23 mouse cellular contexts compared by ENCODE assay signal in genomic region chr8:106007135-106007534, GRCm38 (mm10). TPM values are rescaled to one million over a fixed set of nuclear protein-coding genes. Genes with fewer than 3 reads are reported as not detected.
DNase-seq lines count a peak whose midpoint lies in the region; ATAC-seq and TF ChIP-seq lines count a peak whose summit lies in the region.
"Had no signal": no experiment of that assay in that cellular context is flagged by ENCODE, and none has a peak within 500 bp of the region (broad histone marks: within the 10 kb centered on the region; RNA-seq: fewer than 3 reads in every experiment).

No protein-coding gene starts in this region.

- DNase-seq in 3134 (ENCODE audit: extremely low read depth, insufficient read length, low spot score) = peak; percentile 24
- DNase-seq in A20 (ENCODE audit: low read depth, low spot score) = peak; percentile 39
- DNase-seq in NIH3T3 (ENCODE audit: low read depth) = peak; percentile 86
- no peak for DNase-seq in urinary bladder, postnatal 10 days (ENCODE audit: low spot score)
- DNase-seq in thymus, postnatal 14 days = no peak
- DNase-seq in kidney, postnatal 25 days = no peak
- DNase-seq in thymus, adult 2 months = no peak
- DNase-seq: adrenal gland, postnatal 14 days; cerebellum, adult 8-10 months; forebrain, postnatal 0 days; heart, postnatal 36 days; layer of hippocampus, adult 9-11 months; midbrain, embryonic 14.5 days; spleen, adult 18-20 months had no signal

- H3K36me3 ChIP-seq in thymus, adult 2 months (ENCODE audit: control insufficient read depth, insufficient read depth, low read length) = no peaks in the 10 kb centered on the region
- H3K36me3 ChIP-seq: heart, embryonic 12.5 days; stomach, embryonic 15.5 days had no signal

- TF ChIP-seq CTCF in thymus, adult 2 months (IDR thresholded peaks at IDR 0.05; ENCODE audit: borderline replicate concordance, control insufficient read depth, extremely low read depth, insufficient read depth, low read length, poor library complexity) = no peak

- no peaks in the 10 kb centered on the region for H3K27me3 ChIP-seq in thymus, adult 2 months (ENCODE audit: control insufficient read depth, insufficient read depth, low read length)
- H3K27me3 ChIP-seq: heart, embryonic 12.5 days; kidney, embryonic 15.5 days; stomach, embryonic 15.5 days had no signal

- ATAC-seq in inflammation-experienced regulatory T-cells, adult 6 months = peak; percentile 80
- ATAC-seq: forebrain, postnatal 0 days had no signal

- H3K4me3 ChIP-seq in thymus, adult 2 months (ENCODE audit: control insufficient read depth, insufficient read depth, low read length) = no peak overlapping the region
- H3K4me3 ChIP-seq: heart, embryonic 12.5 days; kidney, embryonic 15.5 days; stomach, embryonic 15.5 days had no signal

- 69% methylated on average over 3 of the region's 3 CpGs for WGBS in thymus, adult 2 months

- no peak for TF ChIP-seq POLR2A in thymus, adult 2 months (IDR thresholded peaks at IDR 0.05; ENCODE audit: control insufficient read depth, extremely low read depth, insufficient read depth, low read length, poor library complexity)

- peaks cover 14% of the 10 kb centered on the region for H3K4me1 ChIP-seq in thymus, adult 2 months (replicated peaks; ENCODE audit: control insufficient read depth, insufficient read depth, low read length)

- H3K27ac ChIP-seq in thymus, adult 2 months (ENCODE audit: control insufficient read depth, insufficient read depth, low read length) = no peak overlapping the region
- H3K27ac ChIP-seq: kidney, embryonic 15.5 days; stomach, embryonic 15.5 days had no signal

RNA-seq across cellular contexts. Expression of gene Dpep2nb, which starts 1.4 kb away (rescaled TPM):
- not detected for polyA plus RNA-seq in inflammation-experienced regulatory T-cells, adult 6 months (2017; shearing (Covaris generic))
- polyA plus RNA-seq in thymus, adult 2 months (2012; rRNA removed) = not detected in 2 replicates
- polyA plus RNA-seq: embryonic facial prominence, embryonic 11.5 days; forebrain, postnatal 0 days; gonadal fat pad, adult 2 months; heart, embryonic 12.5 days; intestine, embryonic 14.5 days; liver, embryonic 16.5 days; midbrain, embryonic 14.5 days; neural tube, embryonic 11.5 days; stomach, embryonic 15.5 days had no signal

RNA-seq across cellular contexts. Expression of gene Ddx28, which starts 4.5 kb away (rescaled TPM):
- 10 to 100 TPM in 2 of 3 experiments, 1 to 10 TPM in 1; 9.3 to 15.6 (median 12.3) TPM for polyA plus RNA-seq in inflammation-experienced regulatory T-cells, adult 6 months (2017; shearing (Covaris generic))
- 16.7 and 20.3 TPM in 2 replicates for polyA plus RNA-seq in thymus, adult 2 months (2012; rRNA removed)

RNA-seq across cellular contexts. Expression of gene Dus2, which starts 16.0 kb away (rescaled TPM):
- 10 to 100 TPM; 29.0 to 36.7 (median 32.2) TPM for polyA plus RNA-seq in inflammation-experienced regulatory T-cells, adult 6 months (2017; shearing (Covaris generic))
- 19.8 and 22.3 TPM in 2 replicates for polyA plus RNA-seq in thymus, adult 2 months (2012; rRNA removed)

RNA-seq across cellular contexts. Expression of gene Dpep3, which starts 27.9 kb away (rescaled TPM):
- polyA plus RNA-seq in inflammation-experienced regulatory T-cells, adult 6 months (2017; shearing (Covaris generic)) = not detected
- 0.09 TPM in 1 of 2 replicates, not detected in the other for polyA plus RNA-seq in thymus, adult 2 months (2012; rRNA removed)
- polyA plus RNA-seq: embryonic facial prominence, embryonic 11.5 days; forebrain, postnatal 0 days; heart, embryonic 12.5 days; intestine, embryonic 14.5 days; kidney, embryonic 15.5 days; liver, embryonic 16.5 days; midbrain, embryonic 14.5 days; neural tube, embryonic 11.5 days; stomach, embryonic 15.5 days had no signal

RNA-seq across cellular contexts. Expression of gene Slc12a4, which starts 41.2 kb away (rescaled TPM):
- 1 to 10 TPM; 5.4 to 8.8 (median 6.4) TPM for polyA plus RNA-seq in inflammation-experienced regulatory T-cells, adult 6 months (2017; shearing (Covaris generic))
- 69.3 TPM in 2 replicates for polyA plus RNA-seq in thymus, adult 2 months (2012; rRNA removed)

Comparison
In these comparisons a context has a peak if more than half of its experiments do, and no peak if none do; other contexts are left out.
1. DNase-seq: peak in 3134 (single experiment), A20 (single experiment) and NIH3T3 (single experiment); none in urinary bladder, postnatal 10 days (single experiment), thymus, postnatal 14 days (single experiment), kidney, postnatal 25 days (0 of 2) and thymus, adult 2 months (single experiment).